Mouse (Mus musculus): ENCODE results near the gene Lmbr1l. TPM values are rescaled to one million over a fixed set of nuclear protein-coding genes. Genes with fewer than 3 reads are reported as not detected.

Gene Lmbr1l
- polyA plus RNA-seq, 1 experiment from 2014 or later, result 4.7 TPM

GRCm38 (mm10) chr15:98864951-98865350, 53.1 kb downstream of the Lmbr1l start:
- WGBS (ENCODE audit: insufficient replicate concordance), result 88% methylated on average over 6 of the region's 6 CpGs
- H3K4me2 ChIP-seq, result no peak overlapping the region
- H3K4me3 ChIP-seq (replicated peaks), result no peak overlapping the region
- H3K27me3 ChIP-seq, result no peaks in the 10 kb centered on the region
- peaks cover 39% of the 10 kb centered on the region for H3K4me1 ChIP-seq (replicated peaks)
- no peak overlapping the region for H3K9ac ChIP-seq
- H3K27ac ChIP-seq (replicated peaks), result no peak overlapping the region
- H3K9me3 ChIP-seq (replicated peaks), result no peaks in the 10 kb centered on the region
- no peak for ATAC-seq (ENCODE audit: insufficient read depth)
- H3K36me3 ChIP-seq (replicated peaks), result peaks cover 70% of the 10 kb centered on the region

DNA sequence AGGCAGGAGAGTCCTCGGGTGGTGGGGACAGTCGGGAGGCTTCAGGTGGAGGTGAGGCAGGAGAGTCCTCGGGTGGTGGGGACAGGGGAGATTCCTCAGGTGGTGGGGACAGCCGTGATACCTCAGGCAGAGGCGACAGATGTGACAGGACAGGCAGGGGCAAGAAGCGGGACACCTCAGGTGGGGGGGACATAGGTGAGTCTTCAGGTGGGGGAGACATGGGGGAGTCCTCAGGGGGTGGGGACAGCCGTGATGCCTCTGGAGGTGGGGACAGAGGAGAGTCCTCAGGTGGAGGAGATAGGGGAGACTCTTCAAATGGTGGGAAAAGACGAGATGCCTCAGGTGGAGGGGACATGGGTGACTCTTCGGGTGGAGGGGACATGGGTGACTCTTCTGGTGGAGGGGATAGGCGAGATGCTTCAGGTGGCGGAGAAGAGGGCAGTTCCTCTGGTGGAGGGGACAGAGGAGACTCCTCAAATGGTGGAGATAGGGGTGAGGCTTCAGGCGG, 54.5 kb downstream of the Lmbr1l start:
- no peaks in the 10 kb centered on the region for H3K9me3 ChIP-seq (replicated peaks)
- no peak overlapping the region for H3K4me2 ChIP-seq
- H3K27ac ChIP-seq (replicated peaks), result no peak overlapping the region
- no peak overlapping the region for H3K4me3 ChIP-seq (replicated peaks)
- no peaks in the 10 kb centered on the region for H3K27me3 ChIP-seq
- peaks cover 24% of the 10 kb centered on the region for H3K4me1 ChIP-seq (replicated peaks)
- H3K36me3 ChIP-seq (replicated peaks), result peaks cover 84% of the 10 kb centered on the region
- 81% methylated on average over 12 of the region's 12 CpGs for WGBS (ENCODE audit: insufficient replicate concordance)
- H3K9ac ChIP-seq, result no peak overlapping the region
- ATAC-seq (ENCODE audit: insufficient read depth), result no peak

DNA sequence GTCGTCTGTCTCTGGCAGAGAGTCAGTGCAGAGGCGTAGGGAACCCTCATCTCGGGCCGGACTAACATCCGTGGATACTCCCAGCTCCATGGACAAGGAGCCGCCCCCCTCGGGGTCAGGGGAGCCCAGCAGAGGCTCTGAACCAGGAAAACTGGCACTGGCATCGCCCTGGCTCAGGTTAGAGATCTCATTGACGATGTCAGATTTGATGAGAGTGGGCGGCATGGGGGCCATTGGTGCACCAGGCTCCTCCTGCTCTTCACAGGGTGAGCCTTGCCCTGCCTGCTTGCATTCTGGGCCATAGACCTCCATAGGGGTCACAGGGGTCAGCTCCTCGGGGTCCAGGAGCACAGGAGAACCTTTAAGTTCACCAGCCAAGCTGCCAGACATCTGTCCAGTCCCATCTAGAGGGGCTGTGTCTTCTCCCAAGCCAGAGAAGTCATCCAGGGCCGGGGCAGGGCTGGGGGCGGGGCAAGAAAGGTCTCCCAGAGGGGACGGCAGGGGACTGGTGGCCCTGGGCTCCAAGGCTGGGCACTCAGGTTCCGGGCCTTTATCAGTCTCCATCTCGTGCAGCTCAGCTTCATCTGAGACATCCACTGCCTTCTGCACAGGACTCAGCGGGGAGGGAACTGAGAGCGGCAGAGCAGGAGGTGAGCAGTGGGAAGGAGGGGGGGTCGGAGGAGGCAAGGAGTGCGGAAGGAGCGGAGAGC, 56.2 kb downstream of the Lmbr1l start:
- Histone ChIP-seq H3K36me3 (replicated peaks) (peaks cover 99% of the 10 kb centered on the region), H3K4me1 (replicated peaks) (peaks cover 8% of the 10 kb centered on the region; the same call in 1 of the 2 replicates), H3K27me3 (no peaks in the 10 kb centered on the region), H3K27ac (replicated peaks) (no peak overlapping the region), H3K9ac (no peak overlapping the region), H3K4me3 (replicated peaks) (no peak overlapping the region), H3K4me2 (no peak overlapping the region), H3K9me3 (replicated peaks) (no peaks in the 10 kb centered on the region)
- no peak for ATAC-seq (ENCODE audit: insufficient read depth)
- 81% methylated on average over 21 of the region's 21 CpGs for WGBS (ENCODE audit: insufficient replicate concordance)

DNA sequence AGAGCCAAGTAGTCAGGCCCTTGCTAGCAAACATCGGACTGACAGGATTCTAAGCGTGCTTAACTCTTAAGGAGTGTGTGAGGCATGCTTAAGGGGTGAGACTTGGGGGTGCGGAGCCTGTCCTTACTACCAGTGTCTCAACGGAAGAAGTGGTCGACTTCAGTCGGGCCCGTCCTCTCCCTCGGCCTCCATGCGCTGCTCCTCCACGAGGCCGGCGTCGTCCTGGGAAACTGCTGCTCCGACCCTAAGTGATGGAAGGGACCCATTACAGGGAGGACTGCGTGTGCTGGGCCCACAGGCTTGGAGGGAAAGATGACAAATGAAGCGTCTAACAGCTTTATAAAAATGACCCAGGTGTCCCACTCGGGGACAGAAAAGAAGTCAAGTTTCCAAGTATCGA, 57.1 kb downstream of the Lmbr1l start:
- H3K27me3 ChIP-seq, result no peaks in the 10 kb centered on the region
- H3K9ac ChIP-seq, result no peak overlapping the region
- no peak overlapping the region for H3K27ac ChIP-seq (replicated peaks)
- no peak overlapping the region for H3K4me3 ChIP-seq (replicated peaks)
- WGBS (ENCODE audit: insufficient replicate concordance), result 91% methylated on average over 18 of the region's 18 CpGs
- H3K4me2 ChIP-seq, result no peak overlapping the region
- H3K36me3 ChIP-seq (replicated peaks), result peaks cover 99% of the 10 kb centered on the region
- peaks cover 5% of the 10 kb centered on the region; the same call in 1 of the 2 replicates for H3K4me1 ChIP-seq (replicated peaks)
- ATAC-seq (ENCODE audit: insufficient read depth), result no peak
- no peaks in the 10 kb centered on the region for H3K9me3 ChIP-seq (replicated peaks)

DNA sequence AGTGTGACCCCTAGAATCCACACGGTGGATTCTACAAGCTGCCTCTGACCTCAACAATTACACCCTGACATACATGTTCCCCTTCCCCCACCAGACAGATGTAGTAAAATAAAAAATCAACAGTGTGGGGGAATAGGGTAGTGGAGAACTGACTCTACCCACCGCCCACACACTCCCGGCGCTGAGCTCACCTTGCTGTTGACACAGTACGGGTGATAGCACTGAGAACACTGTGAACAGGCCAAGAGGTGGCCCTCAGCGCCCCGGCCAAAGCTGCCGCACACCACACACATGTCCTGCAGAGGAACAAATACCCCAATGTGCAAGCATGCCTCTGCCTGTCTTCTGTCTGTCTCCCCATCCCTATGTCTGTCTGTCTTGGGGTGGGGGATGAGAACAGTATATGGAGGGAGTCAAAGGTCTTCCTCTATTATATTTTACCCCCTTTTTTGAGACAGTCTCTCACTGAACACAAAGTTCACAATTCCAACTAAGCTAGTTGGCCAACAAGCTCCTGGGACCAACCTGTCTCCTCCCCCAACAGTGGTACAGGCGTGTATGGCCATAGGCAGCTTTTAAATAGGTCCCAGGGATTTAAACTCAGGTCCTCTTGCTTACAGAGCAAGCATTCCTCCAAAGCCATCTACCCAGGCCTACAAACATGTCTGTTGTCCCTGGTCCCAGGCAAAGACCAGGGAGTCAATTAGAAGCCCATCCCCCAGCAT, 58.5 kb downstream of the Lmbr1l start:
- Histone ChIP-seq H3K9me3 (replicated peaks) (no peaks in the 10 kb centered on the region), H3K27me3 (no peaks in the 10 kb centered on the region), H3K27ac (replicated peaks) (peak overlapping the region; percentile 53), H3K9ac (no peak overlapping the region), H3K4me2 (no peak overlapping the region), H3K4me3 (replicated peaks) (no peak overlapping the region), H3K36me3 (replicated peaks) (peaks cover 99% of the 10 kb centered on the region), H3K4me1 (replicated peaks) (peaks cover 5% of the 10 kb centered on the region; the same call in 1 of the 2 replicates)
- peak; percentile 62 for ATAC-seq (ENCODE audit: insufficient read depth)
- WGBS (ENCODE audit: insufficient replicate concordance), result 80% methylated on average over 9 of the region's 9 CpGs

DNA sequence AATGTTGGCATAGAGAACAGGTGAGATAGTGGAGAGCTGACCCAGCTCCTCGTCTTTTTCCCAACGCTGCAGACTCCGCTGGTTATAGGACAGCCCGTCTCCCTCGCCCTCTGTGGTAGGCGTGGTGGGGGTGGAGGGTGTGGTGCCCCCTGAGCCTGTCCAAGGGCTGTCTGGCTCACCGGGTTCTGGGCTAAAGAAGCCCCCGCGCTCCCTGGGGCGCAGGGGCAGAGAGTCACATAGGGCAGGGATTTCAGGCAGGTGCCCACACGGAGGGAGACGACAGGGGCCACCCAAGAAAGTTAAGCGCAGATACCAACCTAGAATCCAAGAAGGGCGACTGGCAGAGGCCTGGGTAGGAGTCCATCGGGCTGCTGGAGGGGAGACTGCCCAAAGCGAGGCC, 63.8 kb downstream of the Lmbr1l start:
- no peaks in the 10 kb centered on the region for H3K4me1 ChIP-seq (replicated peaks)
- H3K27ac ChIP-seq (replicated peaks), result no peak overlapping the region
- no peak overlapping the region for H3K4me2 ChIP-seq
- H3K4me3 ChIP-seq (replicated peaks), result no peak overlapping the region
- ATAC-seq (ENCODE audit: insufficient read depth), result no peak
- WGBS (ENCODE audit: insufficient replicate concordance), result 82% methylated on average over 16 of the region's 16 CpGs
- no peaks in the 10 kb centered on the region for H3K9me3 ChIP-seq (replicated peaks)
- H3K36me3 ChIP-seq (replicated peaks), result peaks cover 99% of the 10 kb centered on the region
- no peak overlapping the region for H3K9ac ChIP-seq
- H3K27me3 ChIP-seq, result no peaks in the 10 kb centered on the region

Other genes starting within 250 kb of the Lmbr1l start
- 0.84 and 0.89 TPM in 2 replicates for gene Rnd1, start 240.8 kb downstream of the Lmbr1l start, polyA plus RNA-seq (2015; fragmentation: Nextera tagmentation; extraction: Ambion mirVana)
- gene Ccdc65, start 210.0 kb downstream of the Lmbr1l start, polyA plus RNA-seq (2015; fragmentation: Nextera tagmentation; extraction: Ambion mirVana), result not detected in 2 replicates
- gene Fkbp11, start 190.0 kb downstream of the Lmbr1l start, polyA plus RNA-seq (2015; fragmentation: Nextera tagmentation; extraction: Ambion mirVana), result 156 and 176 TPM in 2 replicates
- gene Arf3, start 155.0 kb downstream of the Lmbr1l start, polyA plus RNA-seq (2015; fragmentation: Nextera tagmentation; extraction: Ambion mirVana), result 11.7 and 14.3 TPM in 2 replicates
- gene Wnt10b, start 140.1 kb downstream of the Lmbr1l start, polyA plus RNA-seq (2015; fragmentation: Nextera tagmentation; extraction: Ambion mirVana), result not detected in 2 replicates
- gene Wnt1, start 128.4 kb downstream of the Lmbr1l start, polyA plus RNA-seq (2015; fragmentation: Nextera tagmentation; extraction: Ambion mirVana), result not detected in 2 replicates
- gene Ddn, start 108.7 kb downstream of the Lmbr1l start, polyA plus RNA-seq (2015; fragmentation: Nextera tagmentation; extraction: Ambion mirVana), result not detected in 2 replicates
- 94.1 and 95.7 TPM in 2 replicates for gene Prkag1, start 86.7 kb downstream of the Lmbr1l start, polyA plus RNA-seq (2015; fragmentation: Nextera tagmentation; extraction: Ambion mirVana)
- gene Kmt2d, start 47.0 kb downstream of the Lmbr1l start, polyA plus RNA-seq (2015; fragmentation: Nextera tagmentation; extraction: Ambion mirVana), result 3.7 and 4.2 TPM in 2 replicates
- gene Rhebl1, start 23.7 kb downstream of the Lmbr1l start, polyA plus RNA-seq (2015; fragmentation: Nextera tagmentation; extraction: Ambion mirVana), result 2.9 and 3.0 TPM in 2 replicates
- 0.08 and 0.12 TPM in 2 replicates for gene Dhh, start 19.7 kb downstream of the Lmbr1l start, polyA plus RNA-seq (2015; fragmentation: Nextera tagmentation; extraction: Ambion mirVana)
- gene Tuba1b, start 16.3 kb upstream of the Lmbr1l start, polyA plus RNA-seq (2015; fragmentation: Nextera tagmentation; extraction: Ambion mirVana), result 1,053 and 1,106 TPM in 2 replicates
- not detected in 2 replicates for gene Gm49450, start 35.3 kb upstream of the Lmbr1l start, polyA plus RNA-seq (2015; fragmentation: Nextera tagmentation; extraction: Ambion mirVana)
- gene Tuba1a, start 35.5 kb upstream of the Lmbr1l start, polyA plus RNA-seq (2015; fragmentation: Nextera tagmentation; extraction: Ambion mirVana), result 71.7 and 75.1 TPM in 2 replicates
- 271 and 291 TPM in 2 replicates for gene Tuba1c, start 111.7 kb upstream of the Lmbr1l start, polyA plus RNA-seq (2015; fragmentation: Nextera tagmentation; extraction: Ambion mirVana)
- gene Prph, start 136.9 kb upstream of the Lmbr1l start, polyA plus RNA-seq (2015; fragmentation: Nextera tagmentation; extraction: Ambion mirVana), result 0.83 and 1.2 TPM in 2 replicates
- gene Troap, start 156.3 kb upstream of the Lmbr1l start, polyA plus RNA-seq (2015; fragmentation: Nextera tagmentation; extraction: Ambion mirVana), result 14.6 and 15.9 TPM in 2 replicates
- gene C1ql4, start 169.6 kb upstream of the Lmbr1l start, polyA plus RNA-seq (2015; fragmentation: Nextera tagmentation; extraction: Ambion mirVana), result not detected in 2 replicates
- gene Dnajc22, start 174.9 kb upstream of the Lmbr1l start, polyA plus RNA-seq (2015; fragmentation: Nextera tagmentation; extraction: Ambion mirVana), result 18.1 and 21.5 TPM in 2 replicates
- gene Spats2, start 207.7 kb upstream of the Lmbr1l start, polyA plus RNA-seq (2015; fragmentation: Nextera tagmentation; extraction: Ambion mirVana), result 6.7 and 7.7 TPM in 2 replicates